In genomic region chr7:44856265-44856916, GRCm38 (mm10) we compare ENCODE assay signal across 9 mouse cellular contexts. TPM values are rescaled to one million over a fixed set of nuclear protein-coding genes. Genes with fewer than 3 reads are reported as not detected.
DNase-seq lines count a peak whose midpoint lies in the region; ATAC-seq and TF ChIP-seq lines count a peak whose summit lies in the region.
"Had no signal": no experiment of that assay in that cellular context is flagged by ENCODE, and none has a peak within 500 bp of the region (broad histone marks: within the 10 kb centered on the region; RNA-seq: fewer than 3 reads in every experiment).

No protein-coding gene starts in this region.

- peak overlapping the region; percentile 87 for H3K4me2 ChIP-seq in heart, embryonic 13.5 days
- peak overlapping the region; percentile 68 for H3K4me2 ChIP-seq in midbrain, embryonic 12.5 days (replicated peaks)

- H3K9ac ChIP-seq in heart, embryonic 13.5 days: peak overlapping the region; percentile 94
- peak overlapping the region; percentile 89; the same call in 1 of the 2 replicates for H3K9ac ChIP-seq in midbrain, embryonic 12.5 days (replicated peaks)

- ATAC-seq in heart, embryonic 13.5 days (ENCODE audit: extremely low read depth, insufficient number of reproducible peaks, low FRiP score, low TSS enrichment): no peak
- peak; percentile 65 for ATAC-seq in G1E (ENCODE audit: extremely low read depth, insufficient number of reproducible peaks, low FRiP score, poor library complexity, severe bottlenecking)
- ATAC-seq in midbrain, embryonic 12.5 days (ENCODE audit: low FRiP score, low read depth): no peak
- ATAC-seq in erythroid progenitor cell, adult 5-6 weeks (replicated peaks; ENCODE audit: low FRiP score, poor library complexity, severe bottlenecking): no peak

- no peak for TF ChIP-seq CTCF in G1E (IDR thresholded peaks at IDR 0.05; ENCODE audit: low read depth, low read length)

- peak overlapping the region; percentile 93 for H3K27ac ChIP-seq in heart, embryonic 13.5 days (replicated peaks)
- H3K27ac ChIP-seq in hindbrain, embryonic 10.5 days: peak overlapping the region; percentile 95
- peak overlapping the region; percentile 92 for H3K27ac ChIP-seq in midbrain, embryonic 12.5 days (replicated peaks)

- DNase-seq in heart, postnatal 10 days: no peak
- peak; percentile 66 for DNase-seq in G1E (ENCODE audit: low spot score)
- no peak for DNase-seq in hindbrain, embryonic 10.5 days (ENCODE audit: low spot score)
- DNase-seq in adrenal gland, postnatal 10 days: no peak
- no peak for DNase-seq in right cerebral cortex, postnatal 10 days (ENCODE audit: low spot score in 2 of 2)

- intact Hi-C loops in heart, postnatal 10 days (cut with DNase I): no loop called here

- H3K9me3 ChIP-seq in heart, embryonic 13.5 days: no peaks in the 10 kb centered on the region
- H3K9me3 ChIP-seq in G1E (replicated peaks): peaks cover 11% of the 10 kb centered on the region
- no peaks in the 10 kb centered on the region for H3K9me3 ChIP-seq in hindbrain, embryonic 10.5 days
- H3K9me3 ChIP-seq in midbrain, embryonic 12.5 days: no peaks in the 10 kb centered on the region

- peaks cover 74% of the 10 kb centered on the region for H3K4me1 ChIP-seq in heart, embryonic 13.5 days
- peaks cover 92% of the 10 kb centered on the region for H3K4me1 ChIP-seq in G1E (ENCODE audit: insufficient read depth, low read depth, low read length)
- peaks cover 90% of the 10 kb centered on the region for H3K4me1 ChIP-seq in hindbrain, embryonic 10.5 days (replicated peaks)
- peaks cover 57% of the 10 kb centered on the region for H3K4me1 ChIP-seq in midbrain, embryonic 12.5 days

- peak overlapping the region; percentile 88 for H3K4me3 ChIP-seq in heart, embryonic 13.5 days
- peak overlapping the region; percentile 86; the same call in 1 of the 2 replicates for H3K4me3 ChIP-seq in G1E (ENCODE audit: low read depth, low read length)
- H3K4me3 ChIP-seq in hindbrain, embryonic 10.5 days: peak overlapping the region; percentile 91
- H3K4me3 ChIP-seq in midbrain, embryonic 12.5 days: peak overlapping the region; percentile 71

- 58% methylated on average over 9 of the region's 9 CpGs for WGBS in heart, embryonic 13.5 days
- 66% methylated on average over 9 of the region's 9 CpGs for WGBS in hindbrain, embryonic 10.5 days
- 69% methylated on average over 9 of the region's 9 CpGs for WGBS in midbrain, embryonic 12.5 days

- H3K27me3 ChIP-seq in heart, embryonic 13.5 days (replicated peaks): no peaks in the 10 kb centered on the region
- no peaks in the 10 kb centered on the region for H3K27me3 ChIP-seq in G1E (ENCODE audit: insufficient read depth, low read length)
- H3K27me3 ChIP-seq in hindbrain, embryonic 10.5 days (ENCODE audit: insufficient read depth, poor library complexity, severe bottlenecking): no peaks in the 10 kb centered on the region
- H3K27me3 ChIP-seq in midbrain, embryonic 12.5 days: no peaks in the 10 kb centered on the region
- H3K27me3 ChIP-seq: Patski had no signal

- peaks cover 35% of the 10 kb centered on the region for H3K36me3 ChIP-seq in heart, embryonic 13.5 days
- H3K36me3 ChIP-seq in G1E (replicated peaks): peaks cover 77% of the 10 kb centered on the region
- peaks cover 47% of the 10 kb centered on the region for H3K36me3 ChIP-seq in hindbrain, embryonic 10.5 days
- peaks cover 21% of the 10 kb centered on the region for H3K36me3 ChIP-seq in midbrain, embryonic 12.5 days

RNA-seq across cellular contexts. Expression of gene Pnkp, which starts 0.5 kb away (rescaled TPM):
- 24.0 and 24.3 TPM in 2 replicates for polyA plus RNA-seq in heart, embryonic 13.5 days (2015; fragmentation: Nextera tagmentation; extraction: Ambion mirVana)
- total RNA-seq in heart, postnatal 10 days (2021): 10 to 100 TPM; 18.1 to 21.6 TPM
- total RNA-seq in G1E (2014; fragmentation: Nextera tagmentation) (20.5 and 35.8 TPM in 2 replicates), G1E (2017) (28.2 and 36.2 TPM in 2 replicates)
- 33.0 and 35.9 TPM in 2 replicates for polyA plus RNA-seq in G1E (2012)
- polyA plus RNA-seq in hindbrain, embryonic 10.5 days (2016; fragmentation: Nextera tagmentation; extraction: Ambion mirVana): 36.3 and 40.2 TPM in 2 replicates
- 36.4 and 44.0 TPM in 2 replicates for polyA plus RNA-seq in midbrain, embryonic 12.5 days (2016; fragmentation: Nextera tagmentation; extraction: Ambion mirVana)
- 10 to 100 TPM; 37.6 to 38.6 TPM for total RNA-seq in adrenal gland, postnatal 10 days (2021)
- 29.6 and 36.0 TPM in 2 replicates for total RNA-seq in erythroid progenitor cell, adult 5-6 weeks (2015; ENCODE audit: low replicate concordance)
- total RNA-seq in erythroid progenitor cell, adult 5-6 weeks (2017; ENCODE audit: low replicate concordance): 30.9 and 58.2 TPM in 2 replicates

RNA-seq across cellular contexts. Expression of gene Tbc1d17, which starts 7.5 kb away (rescaled TPM):
- 56.1 and 57.0 TPM in 2 replicates for polyA plus RNA-seq in heart, embryonic 13.5 days (2015; fragmentation: Nextera tagmentation; extraction: Ambion mirVana)
- 10 to 100 TPM; 38.4 to 44.7 TPM for total RNA-seq in heart, postnatal 10 days (2021)
- 32.3 and 33.5 TPM in 2 replicates for total RNA-seq in G1E (2014; fragmentation: Nextera tagmentation)
- total RNA-seq in G1E (2017): 25.7 and 33.5 TPM in 2 replicates
- polyA plus RNA-seq in G1E (2012): 65.4 and 75.7 TPM in 2 replicates
- polyA plus RNA-seq in hindbrain, embryonic 10.5 days (2016; fragmentation: Nextera tagmentation; extraction: Ambion mirVana): 77.1 and 91.1 TPM in 2 replicates
- polyA plus RNA-seq in midbrain, embryonic 12.5 days (2016; fragmentation: Nextera tagmentation; extraction: Ambion mirVana): 97.5 and 101 TPM in 2 replicates
- 10 to 100 TPM; 61.9 to 73.1 TPM for total RNA-seq in adrenal gland, postnatal 10 days (2021)
- total RNA-seq in erythroid progenitor cell, adult 5-6 weeks (2015; ENCODE audit: low replicate concordance): 6.8 and 58.3 TPM in 2 replicates
- 18.0 and 35.8 TPM in 2 replicates for total RNA-seq in erythroid progenitor cell, adult 5-6 weeks (2017; ENCODE audit: low replicate concordance)

RNA-seq across cellular contexts. Expression of gene Akt1s1, which starts 7.6 kb away (rescaled TPM):
- polyA plus RNA-seq in heart, embryonic 13.5 days (2015; fragmentation: Nextera tagmentation; extraction: Ambion mirVana): 96.5 and 101 TPM in 2 replicates
- 10 to 100 TPM; 76.8 to 78.4 TPM for total RNA-seq in heart, postnatal 10 days (2021)
- total RNA-seq in G1E (2014; fragmentation: Nextera tagmentation): 13.3 and 14.4 TPM in 2 replicates
- 23.7 and 32.5 TPM in 2 replicates for total RNA-seq in G1E (2017)
- polyA plus RNA-seq in G1E (2012): 290 and 566 TPM in 2 replicates
- polyA plus RNA-seq in hindbrain, embryonic 10.5 days (2016; fragmentation: Nextera tagmentation; extraction: Ambion mirVana): 81.7 and 93.3 TPM in 2 replicates
- 92.0 and 99.2 TPM in 2 replicates for polyA plus RNA-seq in midbrain, embryonic 12.5 days (2016; fragmentation: Nextera tagmentation; extraction: Ambion mirVana)
- 100 to 1,000 TPM in 1 of 2 experiments, 10 to 100 TPM in 1; 92.4 to 109 TPM for total RNA-seq in adrenal gland, postnatal 10 days (2021)
- total RNA-seq in erythroid progenitor cell, adult 5-6 weeks (2015; ENCODE audit: low replicate concordance): 1.8 and 3.8 TPM in 2 replicates
- total RNA-seq in erythroid progenitor cell, adult 5-6 weeks (2017; ENCODE audit: low replicate concordance): 3.7 and 27.8 TPM in 2 replicates

RNA-seq across cellular contexts. Expression of gene Ptov1, which starts 13.2 kb away (rescaled TPM):
- polyA plus RNA-seq in heart, embryonic 13.5 days (2015; fragmentation: Nextera tagmentation; extraction: Ambion mirVana): 256 and 266 TPM in 2 replicates
- total RNA-seq in heart, postnatal 10 days (2021): 100 to 1,000 TPM; 189 to 196 TPM
- total RNA-seq in G1E (2014; fragmentation: Nextera tagmentation) (65.9 and 75.4 TPM in 2 replicates), G1E (2017) (27.2 and 33.2 TPM in 2 replicates)
- 145 and 150 TPM in 2 replicates for polyA plus RNA-seq in G1E (2012)
- 478 and 579 TPM in 2 replicates for polyA plus RNA-seq in hindbrain, embryonic 10.5 days (2016; fragmentation: Nextera tagmentation; extraction: Ambion mirVana)
- 605 and 652 TPM in 2 replicates for polyA plus RNA-seq in midbrain, embryonic 12.5 days (2016; fragmentation: Nextera tagmentation; extraction: Ambion mirVana)
- total RNA-seq in adrenal gland, postnatal 10 days (2021): 100 to 1,000 TPM; 239 to 266 TPM
- 16.9 and 18.4 TPM in 2 replicates for total RNA-seq in erythroid progenitor cell, adult 5-6 weeks (2015; ENCODE audit: low replicate concordance)
- 1.8 and 4.8 TPM in 2 replicates for total RNA-seq in erythroid progenitor cell, adult 5-6 weeks (2017; ENCODE audit: low replicate concordance)

RNA-seq across cellular contexts. Expression of gene Med25, which starts 36.1 kb away (rescaled TPM):
- polyA plus RNA-seq in heart, embryonic 13.5 days (2015; fragmentation: Nextera tagmentation; extraction: Ambion mirVana): 72.6 and 73.1 TPM in 2 replicates
- 10 to 100 TPM; 67.7 to 77.1 TPM for total RNA-seq in heart, postnatal 10 days (2021)
- total RNA-seq in G1E (2014; fragmentation: Nextera tagmentation) (77.5 and 96.6 TPM in 2 replicates), G1E (2017) (14.0 and 16.5 TPM in 2 replicates)
- 367 and 482 TPM in 2 replicates for polyA plus RNA-seq in G1E (2012)
- 187 and 223 TPM in 2 replicates for polyA plus RNA-seq in hindbrain, embryonic 10.5 days (2016; fragmentation: Nextera tagmentation; extraction: Ambion mirVana)
- polyA plus RNA-seq in midbrain, embryonic 12.5 days (2016; fragmentation: Nextera tagmentation; extraction: Ambion mirVana): 177 and 180 TPM in 2 replicates
- 10 to 100 TPM; 73.7 to 83.7 TPM for total RNA-seq in adrenal gland, postnatal 10 days (2021)
- 10.1 and 18.0 TPM in 2 replicates for total RNA-seq in erythroid progenitor cell, adult 5-6 weeks (2015; ENCODE audit: low replicate concordance)
- 8.0 and 11.3 TPM in 2 replicates for total RNA-seq in erythroid progenitor cell, adult 5-6 weeks (2017; ENCODE audit: low replicate concordance)
